Mouse (Mus musculus) ES-CJ7 (cell line): ENCODE measurements around the gene Ece1.
A peak's percentile ranks its signal among the peaks of the same experiment; 100 is the strongest.
"Not testable (repeated sequence)": the region's sequence is repeated elsewhere in the genome, so short reads cannot be mapped to it uniquely, and the experiment has no call there.

Source experiments
- DNase-seq: peaks from one replicate; pipeline ENCODE4 v3.0.0; 2011; ENCODE audit warnings: low read depth, low spot score

The Ece1 gene

GRCm38 (mm10) chr4:137862019-137862418 is at the start of gene Ece1:
Gene Ece1, plus strand, starts transcription at chr4:137862237.
- DNase-seq, result peak; percentile 80

- DNase-seq, result no peak
Measured at GRCm38 (mm10) chr4:137812946-137813708, 48.9 kb upstream of the Ece1 start.

- DNase-seq, result no peak
Measured at GRCm38 (mm10) chr4:137814140-137814539, 47.9 kb upstream of the Ece1 start.

- DNase-seq, result peak; percentile 63
Measured at GRCm38 (mm10) chr4:137815473-137815872, 46.6 kb upstream of the Ece1 start.

GRCm38 (mm10) chr4:137816216-137816615 is 45.8 kb upstream of the Ece1 start:
- no peak for DNase-seq

GRCm38 (mm10) chr4:137818341-137818740 is 43.7 kb upstream of the Ece1 start:
- no peak for DNase-seq

GRCm38 (mm10) chr4:137819487-137819886 is 42.5 kb upstream of the Ece1 start:
- no peak for DNase-seq

GRCm38 (mm10) chr4:137820721-137821120 is 41.3 kb upstream of the Ece1 start:
- DNase-seq, result peak; percentile 62

- no peak for DNase-seq
Measured at GRCm38 (mm10) chr4:137822537-137822936, 39.5 kb upstream of the Ece1 start.

- no peak for DNase-seq
Measured at GRCm38 (mm10) chr4:137823542-137823941, 38.5 kb upstream of the Ece1 start.

- DNase-seq, result no peak
Measured at GRCm38 (mm10) chr4:137824881-137825280, 37.2 kb upstream of the Ece1 start.

- peak; percentile 15 for DNase-seq
Measured at GRCm38 (mm10) chr4:137830380-137830779, 31.7 kb upstream of the Ece1 start.

- no peak for DNase-seq
Measured at GRCm38 (mm10) chr4:137831598-137831997, 30.4 kb upstream of the Ece1 start.

- peak; percentile 98 for DNase-seq
Measured at GRCm38 (mm10) chr4:137835624-137836337, 26.3 kb upstream of the Ece1 start.

GRCm38 (mm10) chr4:137836741-137837140 is 25.3 kb upstream of the Ece1 start:
- peak; percentile 67 for DNase-seq

GRCm38 (mm10) chr4:137837792-137838191 is 24.2 kb upstream of the Ece1 start:
- no peak for DNase-seq

GRCm38 (mm10) chr4:137838791-137839190 is 23.2 kb upstream of the Ece1 start:
- DNase-seq, result no peak

GRCm38 (mm10) chr4:137839452-137839851 is 22.6 kb upstream of the Ece1 start:
- DNase-seq, result no peak

- peak; percentile 76 for DNase-seq
Measured at GRCm38 (mm10) chr4:137844656-137845055, 17.4 kb upstream of the Ece1 start.

- DNase-seq, result not testable (repeated sequence)
Measured at GRCm38 (mm10) chr4:137847651-137848050, 14.4 kb upstream of the Ece1 start.

- DNase-seq, result no peak
Measured at GRCm38 (mm10) chr4:137850161-137850560, 11.9 kb upstream of the Ece1 start.

- DNase-seq, result peak; percentile 73
Measured at GRCm38 (mm10) chr4:137851484-137851883, 10.6 kb upstream of the Ece1 start.

GRCm38 (mm10) chr4:137853822-137854221 is 8.2 kb upstream of the Ece1 start:
- no peak for DNase-seq
